Mouse (Mus musculus): ENCODE measurements around the gene Setd1a. TPM values are rescaled to one million over a fixed set of nuclear protein-coding genes. Genes with fewer than 3 reads are reported as not detected.

The Setd1a gene
- total RNA-seq, 2 experiments from 2014 or later: 35.0 to 40.9 TPM

DNA sequence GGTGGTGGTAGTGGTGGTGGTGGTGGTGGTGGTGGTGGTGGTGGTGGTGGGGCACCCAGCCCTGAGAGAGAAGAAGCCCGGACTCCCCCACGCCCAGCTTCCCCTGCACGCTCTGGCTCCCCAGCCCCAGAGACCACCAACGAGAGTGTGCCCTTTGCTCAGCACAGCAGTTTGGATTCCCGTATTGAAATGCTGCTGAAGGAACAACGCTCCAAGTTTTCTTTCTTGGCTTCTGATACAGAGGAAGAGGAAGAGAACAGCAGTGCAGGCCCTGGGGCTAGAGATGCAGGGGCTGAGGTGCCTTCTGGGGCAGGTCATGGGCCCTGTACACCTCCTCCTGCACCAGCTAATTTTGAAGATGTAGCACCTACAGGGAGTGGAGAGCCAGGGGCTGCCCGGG is 8.8 kb downstream of the Setd1a start, which contains the start of gene Gm49388:
TSS of gene Gm49388 (plus strand) at position 301 of the 400 bp plus-strand sequence.
- intact Hi-C loops (cut with DNase I): loop anchor here (10.0 kb wide), 2 partner anchors 189 to 261 kb away; no protein-coding TSS in a partner anchor
- DNase-seq (ENCODE audit: extremely low spot score in 1 of 2, low spot score in 2 of 2): no peak

DNA sequence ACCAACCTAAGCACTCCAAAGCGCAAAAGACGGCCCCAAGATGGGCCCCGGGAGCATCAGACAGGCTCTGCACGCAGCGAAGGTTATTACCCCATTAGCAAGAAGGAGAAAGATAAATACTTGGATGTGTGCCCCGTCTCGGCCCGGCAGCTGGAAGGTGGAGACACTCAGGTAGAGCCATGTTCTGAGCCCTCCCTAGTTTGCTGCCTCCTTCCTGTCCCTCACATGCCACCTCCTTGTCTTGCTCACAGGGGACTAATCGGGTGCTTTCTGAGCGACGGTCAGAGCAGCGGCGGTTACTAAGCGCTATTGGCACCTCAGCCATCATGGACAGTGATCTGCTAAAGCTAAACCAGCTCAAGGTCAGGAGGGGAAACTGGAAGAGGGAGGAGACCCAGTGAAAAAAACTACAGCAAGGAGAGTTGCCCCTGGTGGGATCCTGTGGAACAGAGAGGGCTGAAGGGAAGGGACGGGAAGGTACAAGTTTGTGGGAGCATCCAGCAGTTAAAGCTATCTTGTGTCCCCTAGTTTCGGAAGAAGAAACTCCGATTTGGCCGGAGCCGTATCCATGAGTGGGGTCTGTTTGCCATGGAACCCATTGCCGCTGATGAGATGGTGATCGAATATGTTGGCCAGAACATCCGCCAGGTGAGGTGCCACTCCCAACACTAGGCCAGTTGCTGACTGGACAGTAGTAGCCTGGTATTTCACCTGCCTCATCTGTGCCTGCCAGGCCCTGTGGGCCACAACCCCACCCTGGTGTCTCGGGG is 20.8 kb downstream of the Setd1a start:
- no peak for DNase-seq (ENCODE audit: extremely low spot score in 1 of 2, low spot score in 2 of 2)
- intact Hi-C loops (cut with DNase I): no loop called here

DNA sequence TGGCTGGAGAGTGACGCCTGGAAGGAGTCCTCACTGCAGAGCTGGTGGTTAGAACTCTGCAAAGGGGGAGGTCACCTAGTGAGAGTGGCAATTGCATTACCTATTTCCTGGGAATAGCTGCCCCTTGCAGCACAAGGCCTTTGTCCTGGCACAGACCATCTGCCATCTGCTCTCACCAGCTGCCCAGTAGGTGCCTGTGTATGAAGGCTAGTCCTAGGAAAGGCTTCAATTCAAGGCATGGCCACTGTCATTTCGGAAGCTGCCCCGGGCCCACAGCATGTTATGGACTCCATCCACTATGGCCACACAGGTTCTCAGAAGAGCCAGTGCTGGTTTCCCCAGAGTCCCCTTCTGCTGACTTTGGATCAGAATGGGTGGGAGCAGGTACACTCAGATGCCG is 22.1 kb downstream of the Setd1a start:
- intact Hi-C loops (cut with DNase I): no loop called here
- DNase-seq (ENCODE audit: extremely low spot score in 1 of 2, low spot score in 2 of 2): no peak

DNA sequence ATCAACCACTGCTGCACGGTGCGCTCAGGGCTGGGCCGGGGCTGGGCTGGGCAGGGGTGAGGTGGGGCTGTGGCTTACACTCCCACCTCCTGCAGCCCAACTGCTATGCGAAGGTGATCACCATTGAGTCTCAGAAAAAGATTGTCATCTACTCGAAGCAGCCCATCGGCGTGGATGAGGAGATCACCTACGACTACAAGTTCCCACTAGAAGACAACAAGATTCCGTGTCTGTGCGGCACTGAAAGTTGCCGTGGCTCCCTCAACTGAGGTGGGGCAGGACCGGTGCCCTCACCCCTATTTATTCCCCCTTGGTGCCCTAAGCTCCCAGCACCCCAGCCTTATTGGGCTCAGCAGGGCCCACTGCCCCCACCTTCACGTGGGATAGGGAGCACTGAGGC is 22.7 kb downstream of the Setd1a start:
- no peak for DNase-seq (ENCODE audit: extremely low spot score in 1 of 2, low spot score in 2 of 2)
- intact Hi-C loops (cut with DNase I): no loop called here

DNA sequence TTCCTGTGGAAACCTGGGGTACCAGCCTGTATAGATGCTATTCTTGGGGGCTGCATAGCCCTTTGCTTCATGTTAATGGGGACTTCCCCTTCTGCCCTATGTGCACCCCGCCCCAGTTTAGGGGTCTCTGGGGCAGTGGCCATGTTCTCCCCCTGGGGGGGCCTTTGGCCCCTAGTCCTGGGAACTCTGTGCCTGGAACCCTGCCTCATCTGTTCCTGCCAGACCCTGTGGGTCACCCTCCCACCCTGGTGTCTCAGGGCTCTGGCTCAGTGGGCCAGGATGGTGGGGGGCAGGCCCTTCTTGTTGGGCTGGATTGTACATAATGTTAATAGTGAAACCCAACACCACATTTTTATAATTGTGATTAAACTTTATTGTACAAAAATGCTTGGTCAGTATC is 23.3 kb downstream of the Setd1a start:
- intact Hi-C loops (cut with DNase I): no loop called here
- DNase-seq (ENCODE audit: extremely low spot score in 1 of 2, low spot score in 2 of 2): peak in 1 of 2 experiments; percentile 35

DNA sequence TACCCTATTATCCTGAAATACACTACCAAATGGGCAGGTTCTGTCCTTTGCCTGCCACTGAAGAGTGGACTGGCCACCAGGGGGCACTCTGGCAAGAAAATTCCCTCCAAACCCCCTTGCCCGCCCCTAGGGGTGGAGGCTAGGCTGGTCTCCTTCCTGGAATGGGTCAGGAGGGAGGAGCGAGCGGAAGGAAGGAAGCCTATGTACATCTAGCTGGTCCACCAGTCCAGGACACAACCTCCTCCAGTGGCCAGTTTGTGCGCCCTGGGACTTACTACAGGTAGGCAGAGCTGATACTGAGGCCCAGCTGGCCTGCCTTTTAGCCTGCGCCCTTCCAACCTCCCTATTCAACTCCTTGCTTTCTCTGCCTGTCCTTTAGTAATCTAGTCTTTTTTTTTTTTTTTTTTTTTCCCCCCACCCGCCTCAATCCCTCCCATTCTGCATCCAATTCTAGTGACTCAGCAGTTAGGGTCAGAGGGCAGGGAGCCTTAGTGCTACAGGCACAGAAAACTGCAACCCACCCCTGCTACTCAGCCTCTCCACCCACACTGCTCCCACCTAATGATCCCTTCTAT is 24.1 kb downstream of the Setd1a start, which contains the start of gene Hsd3b7:
TSS of gene Hsd3b7 (plus strand) at position 170 of the 575 bp plus-strand sequence.
- DNase-seq (ENCODE audit: extremely low spot score in 1 of 2, low spot score in 2 of 2): peak; percentile 83 to 95
- intact Hi-C loops (cut with DNase I): no loop called here

DNA sequence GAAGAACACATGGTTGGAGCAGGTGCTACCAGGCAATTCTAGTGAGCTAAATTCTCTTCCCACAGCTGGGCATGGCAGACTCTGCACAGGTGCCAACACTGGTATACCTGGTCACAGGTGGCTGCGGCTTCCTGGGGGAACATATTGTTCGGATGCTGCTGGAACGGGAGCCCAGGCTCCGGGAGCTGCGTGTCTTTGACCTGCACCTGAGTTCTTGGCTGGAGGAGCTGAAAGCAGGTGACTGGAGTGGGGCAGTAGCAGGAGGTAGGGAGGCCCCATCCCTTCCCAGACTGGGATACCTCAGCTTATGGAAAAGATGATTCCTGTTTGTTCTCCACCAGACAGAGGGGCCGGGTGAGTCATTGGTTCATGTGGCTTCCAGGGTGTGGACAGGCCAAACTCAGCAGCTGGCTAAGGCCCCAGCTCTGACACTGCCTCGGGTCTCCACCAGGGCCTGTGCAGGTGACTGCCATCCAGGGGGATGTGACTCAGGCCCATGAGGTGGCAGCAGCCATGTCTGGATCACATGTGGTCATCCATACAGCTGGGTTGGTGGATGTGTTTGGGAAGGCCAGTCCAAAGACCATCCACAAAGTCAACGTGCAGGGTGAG is 24.6 kb downstream of the Setd1a start:
- intact Hi-C loops (cut with DNase I): no loop called here

DNA sequence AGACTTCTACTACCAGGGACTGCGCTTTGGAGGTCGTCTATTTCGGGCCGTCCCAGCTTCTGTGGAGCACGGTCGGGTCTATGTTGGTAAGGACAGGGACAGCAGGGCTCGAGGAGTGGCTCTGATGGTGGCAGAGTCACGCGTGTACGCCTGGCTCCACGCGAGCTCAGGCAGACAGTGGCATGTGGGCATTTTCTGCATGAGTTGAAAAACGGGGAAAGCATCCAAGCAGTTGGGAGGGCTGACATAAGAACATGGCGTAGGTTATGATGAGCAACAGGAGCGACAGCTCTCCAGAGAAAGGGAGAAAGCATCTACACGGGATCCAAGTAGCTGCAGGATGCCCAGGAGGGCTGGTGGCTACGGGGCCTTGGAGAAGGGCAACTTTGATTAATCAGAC is 25.8 kb downstream of the Setd1a start:
- intact Hi-C loops (cut with DNase I): no loop called here
- DNase-seq (ENCODE audit: extremely low spot score in 1 of 2, low spot score in 2 of 2): peak in 1 of 2 experiments; percentile 37

More for the DNA sequence above, 24.6 kb downstream of the Setd1a start:
- DNase-seq (ENCODE audit: extremely low spot score in 1 of 2, low spot score in 2 of 2): peak in 1 of 2 experiments; percentile 36

DNA sequence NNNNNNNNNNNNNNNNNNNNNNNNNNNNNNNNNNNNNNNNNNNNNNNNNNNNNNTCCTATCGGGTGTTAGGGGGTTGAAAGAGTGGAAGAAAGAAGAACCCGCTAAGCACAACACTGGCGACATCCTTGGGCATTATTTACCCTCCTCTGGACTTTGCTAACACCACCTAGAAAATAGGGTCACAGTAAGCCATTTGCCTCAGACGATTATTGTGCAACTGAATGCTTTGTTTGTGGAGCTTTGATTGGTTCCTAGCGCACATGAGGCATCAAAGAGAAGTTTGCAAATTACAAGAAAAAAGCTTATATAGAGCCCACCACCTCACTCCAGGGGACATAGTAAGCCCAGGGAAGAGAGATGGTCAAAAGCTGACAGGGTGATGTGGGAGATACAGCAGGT is 32.4 kb downstream of the Setd1a start:
- intact Hi-C loops (cut with DNase I): no loop called here
- no peak for DNase-seq (ENCODE audit: extremely low spot score in 1 of 2, low spot score in 2 of 2)

DNA sequence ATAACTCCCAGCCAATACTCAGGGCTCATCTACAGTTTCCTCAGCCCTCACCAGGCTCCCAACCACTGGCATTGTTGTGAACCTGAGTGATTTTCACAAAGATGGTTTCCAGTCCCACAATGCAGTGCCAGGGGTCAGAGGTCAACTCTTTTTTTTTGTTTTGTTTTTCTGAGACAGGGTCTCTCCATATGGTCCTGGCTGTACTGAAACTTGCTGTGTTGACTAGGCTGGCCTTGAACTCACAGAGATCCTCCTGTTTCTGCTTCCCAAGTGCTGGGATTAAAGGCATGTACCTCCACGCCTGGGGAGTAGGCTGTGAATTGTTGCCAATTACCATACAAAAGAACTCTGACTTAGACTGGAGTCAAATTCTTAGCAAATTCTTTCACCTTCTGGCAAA is 33.4 kb downstream of the Setd1a start:
- no peak for DNase-seq (ENCODE audit: extremely low spot score in 1 of 2, low spot score in 2 of 2)
- intact Hi-C loops (cut with DNase I): no loop called here

DNA sequence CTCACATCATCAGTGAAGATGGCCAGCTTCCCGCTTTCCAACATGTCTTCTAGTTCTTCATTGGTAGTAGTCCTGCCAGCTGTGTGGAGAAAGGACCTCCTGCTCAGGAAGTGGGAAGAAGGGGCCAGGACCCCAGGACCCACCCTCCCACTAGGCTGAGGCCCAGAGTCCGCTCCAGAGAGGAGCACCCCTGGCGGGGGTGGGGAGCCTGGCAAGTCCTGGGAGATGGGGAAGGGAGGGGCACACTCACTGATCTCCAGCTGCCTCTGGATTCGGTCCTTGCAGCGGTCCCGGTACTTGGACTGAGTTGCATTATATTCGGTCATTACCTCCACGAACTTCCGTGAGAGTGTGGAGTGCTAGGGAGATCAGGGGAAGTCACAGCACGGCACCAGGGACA is 34.2 kb downstream of the Setd1a start:
- no peak for DNase-seq (ENCODE audit: extremely low spot score in 1 of 2, low spot score in 2 of 2)
- intact Hi-C loops (cut with DNase I): no loop called here

DNA sequence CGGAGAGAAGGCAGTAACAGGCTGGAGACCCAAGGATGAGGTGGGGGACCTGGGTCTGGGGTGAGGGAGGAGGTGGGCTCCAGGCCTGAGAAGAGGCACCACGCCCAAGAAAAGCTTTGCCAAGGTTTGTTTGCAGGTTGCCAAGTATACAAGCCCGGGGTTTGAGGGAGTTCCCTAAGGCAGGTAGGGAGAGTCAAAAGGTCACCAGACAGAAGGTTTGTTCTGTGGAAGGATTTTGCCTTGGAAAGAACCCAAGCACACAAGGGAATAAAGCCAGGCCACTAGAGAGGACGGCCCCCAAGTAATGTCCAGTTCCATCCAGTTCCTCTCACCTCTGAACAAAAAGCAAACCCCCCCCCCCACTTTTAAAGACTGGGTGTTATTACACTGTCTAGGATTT is 34.8 kb downstream of the Setd1a start:
- intact Hi-C loops (cut with DNase I): no loop called here
- no peak for DNase-seq (ENCODE audit: extremely low spot score in 1 of 2, low spot score in 2 of 2)

DNA sequence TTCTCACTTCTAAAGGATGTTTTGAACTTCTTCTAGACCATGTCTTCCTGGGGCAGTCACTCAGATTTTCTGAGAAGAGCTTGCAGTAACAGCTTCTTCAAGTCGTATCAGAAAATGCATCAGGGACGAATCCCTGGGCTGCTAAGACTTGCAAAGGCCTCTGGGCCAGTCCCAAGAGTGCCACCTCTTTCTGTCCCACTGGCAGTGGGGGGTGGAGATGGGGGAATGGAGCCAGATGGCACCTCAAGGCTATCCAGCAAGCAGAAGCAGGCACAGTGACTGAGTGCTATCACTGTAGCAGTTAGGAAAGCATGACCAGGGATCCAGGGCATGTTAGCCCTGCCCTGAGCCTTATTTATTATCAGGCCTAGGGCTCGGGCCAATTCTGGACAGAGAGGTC is 35.8 kb downstream of the Setd1a start:
- DNase-seq (ENCODE audit: extremely low spot score in 1 of 2, low spot score in 2 of 2): no peak
- intact Hi-C loops (cut with DNase I): no loop called here

DNA sequence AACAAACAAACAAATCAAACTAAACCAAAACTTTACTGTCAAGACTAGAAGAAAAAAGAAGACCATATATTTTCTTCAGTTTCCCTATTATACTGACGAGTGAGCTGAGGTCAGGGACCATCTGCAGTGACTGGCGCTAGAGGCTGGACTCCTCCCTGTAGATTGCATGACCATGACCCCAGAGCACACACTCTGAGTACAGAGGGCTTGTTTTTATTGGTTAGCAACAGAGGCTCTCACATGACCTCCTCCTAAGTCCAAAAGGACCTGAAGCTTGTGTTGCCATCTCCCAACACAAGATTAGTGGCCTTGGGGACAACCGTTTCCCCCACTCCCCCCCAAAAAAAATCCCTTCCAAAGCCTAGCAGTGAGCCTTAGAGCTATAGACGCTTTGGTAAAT is 37.4 kb downstream of the Setd1a start:
- intact Hi-C loops (cut with DNase I): no loop called here

DNA sequence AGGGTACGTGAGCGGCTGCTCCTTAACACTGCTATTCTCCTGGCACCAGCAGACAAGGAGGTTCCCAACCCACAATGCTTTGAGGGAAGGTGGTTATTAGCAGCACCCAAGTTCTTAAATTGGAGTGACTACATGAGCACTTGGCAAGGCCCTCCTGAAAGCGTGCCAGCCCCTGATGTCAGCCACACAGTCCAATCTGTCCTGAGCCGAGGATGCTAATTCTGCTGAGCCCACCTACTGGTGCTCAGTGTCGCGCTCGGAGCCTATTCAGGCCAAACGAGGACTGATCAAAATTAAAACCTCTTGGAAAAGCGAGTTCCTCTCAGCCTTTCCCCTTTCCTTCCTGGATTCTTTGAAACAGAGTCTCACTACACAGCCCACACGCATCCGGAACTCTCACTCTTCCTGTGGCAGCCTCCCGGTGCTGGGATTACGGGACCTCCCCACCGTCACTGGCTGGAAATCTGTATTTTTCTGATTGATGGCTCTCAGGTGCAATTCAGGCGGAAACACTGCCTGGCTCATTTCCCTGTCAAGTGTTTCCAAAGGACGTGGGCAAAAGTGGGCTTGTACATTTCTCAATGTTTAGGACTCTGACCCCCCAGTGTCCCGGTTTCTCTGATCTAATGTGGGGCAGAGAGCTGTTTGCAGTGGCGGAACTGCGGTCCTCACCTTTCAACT is 37.9 kb downstream of the Setd1a start:
- peak; percentile 71 to 78 for DNase-seq (ENCODE audit: extremely low spot score in 1 of 2, low spot score in 2 of 2)
- intact Hi-C loops (cut with DNase I): no loop called here

More for the DNA sequence above, 37.4 kb downstream of the Setd1a start:
- DNase-seq (ENCODE audit: extremely low spot score in 1 of 2, low spot score in 2 of 2): no peak

DNA sequence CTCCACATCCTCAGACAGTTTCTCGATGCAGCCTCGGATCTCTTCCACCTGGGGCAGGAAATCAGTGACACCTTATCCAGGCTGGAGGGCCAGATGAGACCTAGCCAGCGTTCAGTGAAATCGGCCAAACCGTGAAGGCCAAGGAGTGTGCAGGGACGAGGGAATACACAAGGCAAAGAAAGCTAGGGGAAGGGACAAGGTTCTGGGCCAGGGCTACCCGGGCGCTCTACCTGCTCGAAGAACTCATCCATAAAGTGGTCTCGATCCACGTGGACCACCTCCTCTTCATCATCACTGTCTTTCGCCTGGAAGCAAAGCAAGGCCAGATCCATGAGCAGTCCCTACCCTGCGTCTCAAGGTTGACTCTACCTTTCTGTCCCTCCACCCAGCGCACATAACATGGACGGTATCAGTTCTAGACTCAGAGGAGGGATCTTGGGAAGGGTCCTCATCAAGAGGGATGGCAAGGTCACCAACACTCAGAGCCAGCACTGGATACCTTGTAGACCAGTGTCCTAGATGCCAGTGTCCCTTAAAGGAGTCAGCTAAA is 38.7 kb downstream of the Setd1a start:
- intact Hi-C loops (cut with DNase I): no loop called here
- DNase-seq (ENCODE audit: extremely low spot score in 1 of 2, low spot score in 2 of 2): no peak

DNA sequence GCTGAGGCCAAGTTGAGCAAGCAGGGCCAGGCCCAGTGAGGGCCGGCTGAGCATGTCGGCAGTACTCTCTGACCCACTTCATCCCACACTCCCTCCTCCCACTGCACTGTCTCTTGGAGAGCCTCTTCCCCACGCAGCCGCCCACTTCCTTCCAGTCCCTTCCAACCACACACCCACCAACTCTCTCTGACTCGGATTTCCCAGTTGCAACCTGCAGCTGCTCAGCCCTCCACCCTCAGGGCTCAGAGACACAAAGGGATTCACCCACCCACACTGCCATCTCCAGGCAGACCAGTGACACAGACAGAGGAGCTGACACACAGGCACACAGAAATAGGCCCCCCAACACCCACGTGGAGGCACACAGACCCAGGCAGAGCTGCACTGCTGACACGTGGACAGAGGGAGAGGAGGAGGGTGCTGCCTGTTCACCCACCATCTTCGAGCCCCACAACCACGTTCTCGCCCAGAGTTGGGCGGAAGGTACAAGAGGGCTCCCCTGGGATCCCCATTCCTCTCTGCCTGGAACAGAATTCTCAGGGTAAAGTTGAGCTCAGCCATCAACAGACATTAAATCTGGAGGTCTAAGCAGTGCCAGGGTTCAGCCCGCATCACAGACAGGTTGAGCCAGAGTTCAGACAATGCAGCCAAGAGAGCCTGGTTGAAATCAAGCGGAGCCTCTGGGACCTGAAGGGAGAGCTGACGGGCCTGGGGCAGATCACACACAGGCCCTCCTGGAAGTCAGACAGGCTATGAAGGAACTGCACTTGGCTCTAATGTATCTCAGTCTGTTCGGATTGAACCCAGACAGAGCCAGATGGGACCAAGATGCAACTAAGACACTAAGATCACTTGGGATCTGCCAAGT is 39.7 kb downstream of the Setd1a start:
- intact Hi-C loops (cut with DNase I): no loop called here
- DNase-seq (ENCODE audit: extremely low spot score in 1 of 2, low spot score in 2 of 2): peak in 1 of 2 experiments; percentile 74

DNA sequence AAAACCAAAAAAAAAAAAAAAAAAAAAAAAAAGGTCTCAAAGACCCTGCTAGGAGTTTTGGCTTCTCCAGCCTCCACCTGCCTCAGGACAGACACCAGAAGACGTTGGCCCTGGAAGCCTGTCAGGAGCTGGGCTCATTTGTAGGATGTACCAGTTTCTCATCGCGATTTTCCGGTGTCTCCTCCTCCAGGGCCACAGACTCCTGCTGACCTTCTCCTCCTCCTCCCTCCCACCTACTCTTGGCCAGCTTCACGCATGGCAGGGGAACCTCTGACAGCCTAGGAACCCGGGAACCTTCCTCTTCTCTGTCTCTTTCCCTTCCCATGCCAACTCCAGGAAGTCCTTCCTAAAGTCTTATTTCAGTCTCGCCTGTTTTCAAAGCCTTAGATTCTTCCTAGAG is 40.6 kb downstream of the Setd1a start:
- no peak for DNase-seq (ENCODE audit: extremely low spot score in 1 of 2, low spot score in 2 of 2)
- intact Hi-C loops (cut with DNase I): no loop called here
